8 mouse cellular contexts compared by ENCODE assay signal in genomic region chr13:6633524-6633923, GRCm38 (mm10). TPM values are rescaled to one million over a fixed set of nuclear protein-coding genes. Genes with fewer than 3 reads are reported as not detected.
DNase-seq lines count a peak whose midpoint lies in the region; ATAC-seq lines count a peak whose summit lies in the region.

No protein-coding gene starts in this region.

- H3K27me3 ChIP-seq in splenic B cell, adult 2 months (ENCODE audit: control insufficient read depth, insufficient read depth, low read length, poor library complexity, severe bottlenecking): no peaks in the 10 kb centered on the region
- H3K27me3 ChIP-seq in hindbrain, embryonic 16.5 days (replicated peaks; ENCODE audit: control insufficient read depth, insufficient read depth, low read length): no peaks in the 10 kb centered on the region
- no peaks in the 10 kb centered on the region for H3K27me3 ChIP-seq in forebrain, embryonic 16.5 days (replicated peaks; ENCODE audit: control insufficient read depth, insufficient read depth, low read length)

- no peak overlapping the region for H3K9ac ChIP-seq in hindbrain, embryonic 16.5 days (ENCODE audit: low read depth, low read length)
- no peak overlapping the region for H3K9ac ChIP-seq in forebrain, embryonic 16.5 days (replicated peaks; ENCODE audit: low read depth, low read length)

- H3K36me3 ChIP-seq in splenic B cell, adult 2 months (ENCODE audit: control insufficient read depth, insufficient read depth, low read length, poor library complexity, severe bottlenecking): no peaks in the 10 kb centered on the region; the same call in 1 of the 2 replicates
- H3K36me3 ChIP-seq in hindbrain, embryonic 16.5 days (ENCODE audit: control insufficient read depth, insufficient read depth, low read length): peaks cover 2% of the 10 kb centered on the region; the same call in 1 of the 2 replicates
- no peaks in the 10 kb centered on the region for H3K36me3 ChIP-seq in forebrain, embryonic 16.5 days (ENCODE audit: control insufficient read depth, insufficient read depth)

- DNase-seq in adrenal gland, adult (ENCODE audit: inconsistent age in 2 of 2, low spot score in 1 of 2): peak; percentile 53 to 82
- DNase-seq in adrenal gland, postnatal 4 days (ENCODE audit: low spot score in 2 of 2): no peak
- peak; percentile 84 for DNase-seq in 416B (ENCODE audit: low read depth)
- peak; percentile 40 to 42 for DNase-seq in heart, adult 9 months (ENCODE audit: low spot score in 2 of 2)
- peak; percentile 62 to 70 for DNase-seq in kidney, postnatal 4 days
- DNase-seq in splenic B cell, adult 2 months (ENCODE audit: low read depth, low spot score): peak; percentile 83

- no peak overlapping the region for H3K27ac ChIP-seq in hindbrain, embryonic 16.5 days (ENCODE audit: low read depth, low read length)
- no peak overlapping the region for H3K27ac ChIP-seq in forebrain, embryonic 16.5 days (ENCODE audit: low read length)

- H3K4me3 ChIP-seq in hindbrain, embryonic 16.5 days (ENCODE audit: low read length): no peak overlapping the region
- no peak overlapping the region for H3K4me3 ChIP-seq in forebrain, embryonic 16.5 days (replicated peaks; ENCODE audit: low read length)

- WGBS in hindbrain, embryonic 16.5 days: 75% methylated on average over 7 of the region's 7 CpGs
- WGBS in forebrain, embryonic 16.5 days: 61% methylated on average over 7 of the region's 7 CpGs

- no peaks in the 10 kb centered on the region for H3K4me1 ChIP-seq in hindbrain, embryonic 16.5 days (ENCODE audit: control insufficient read depth, insufficient read depth, low read depth, low read length)
- 0 out of 2 replicates have a peak, but pooled peaks cover 3% of the 10 kb centered on the region for H3K4me1 ChIP-seq in forebrain, embryonic 16.5 days (replicated peaks; ENCODE audit: control insufficient read depth, insufficient read depth, low read length)

- no peak for ATAC-seq in hindbrain, embryonic 16.5 days
- ATAC-seq in forebrain, embryonic 16.5 days: no peak

- H3K9me3 ChIP-seq in hindbrain, embryonic 16.5 days (ENCODE audit: control insufficient read depth, low read length): no peaks in the 10 kb centered on the region
- H3K9me3 ChIP-seq in forebrain, embryonic 16.5 days (ENCODE audit: control insufficient read depth, low read length): no peaks in the 10 kb centered on the region

- H3K4me2 ChIP-seq in hindbrain, embryonic 16.5 days (ENCODE audit: low read length): no peak overlapping the region
- H3K4me2 ChIP-seq in forebrain, embryonic 16.5 days (ENCODE audit: low read length): no peak overlapping the region

RNA-seq across cellular contexts. Expression of gene Pfkp, which starts 15.1 kb away (rescaled TPM):
- total RNA-seq in adrenal gland, postnatal 4 days (2021): 10 to 100 TPM; 50.5 to 63.4 TPM
- polyA plus RNA-seq in hindbrain, embryonic 16.5 days (2015; fragmentation: Nextera tagmentation; extraction: Ambion mirVana): 507 and 556 TPM in 2 replicates
- polyA plus RNA-seq in forebrain, embryonic 16.5 days (2015; fragmentation: Nextera tagmentation; extraction: Ambion mirVana): 207 and 277 TPM in 2 replicates

Comparison
In these comparisons a context has a peak if more than half of its experiments do, and no peak if none do; other contexts are left out.
1. DNase-seq: peak in adrenal gland, adult (2 of 2), 416B (single experiment), heart, adult 9 months (2 of 2), kidney, postnatal 4 days (2 of 2) and splenic B cell, adult 2 months (single experiment); none in adrenal gland, postnatal 4 days (0 of 2).